Mouse (Mus musculus) intestine, embryonic 16.5 days (tissue): ENCODE results near the gene Por. TPM values are rescaled to one million over a fixed set of nuclear protein-coding genes. Genes with fewer than 3 reads are reported as not detected.

Experiments
- ATAC-seq: fragments of 200-750 bp; cut with Nextera tagmentation; 2 replicates; pipeline ENCODE4 v1.8.0; 2017; ENCODE audit warnings: moderate TSS enrichment, moderate library complexity
- H3K27ac ChIP-seq: fragments of 300-500 bp; sonication (generic); 2 replicates; pipeline ENCODE4 v1.5.1; 2014; ENCODE audit warnings: mild to moderate bottlenecking, low read length
- H3K27me3 ChIP-seq: fragments of 300-500 bp; sonication (generic); replicated peaks from 2 replicates; pipeline ENCODE4 v1.6.1; 2014; ENCODE audit warnings: low read length, control low read depth, mixed read lengths; ENCODE audit not compliant: control insufficient read depth, insufficient read depth
- H3K36me3 ChIP-seq: fragments of 300-500 bp; sonication (generic); 2 replicates; pipeline ENCODE4 v1.6.1; 2014; ENCODE audit warnings: low read length, control low read depth; ENCODE audit not compliant: control insufficient read depth, insufficient read depth
- H3K4me1 ChIP-seq: fragments of 300-500 bp; sonication (generic); 2 replicates; pipeline ENCODE4 v1.6.1; 2014; ENCODE audit warnings: low read length, control low read depth, mixed read lengths; ENCODE audit not compliant: control insufficient read depth, insufficient read depth
- H3K4me2 ChIP-seq: fragments of 300-500 bp; sonication (generic); 2 replicates; pipeline ENCODE4 v1.6.1; 2014; ENCODE audit warnings: low read depth, low read length, control low read depth
- H3K4me3 ChIP-seq: fragments of 300-500 bp; sonication (generic); 2 replicates; pipeline ENCODE4 v1.5.1; 2014; ENCODE audit warnings: mild to moderate bottlenecking, low read length
- H3K9ac ChIP-seq: fragments of 300-500 bp; sonication (generic); 2 replicates; pipeline ENCODE4 v1.6.1; 2014; ENCODE audit warnings: low read depth, low read length
- H3K9me3 ChIP-seq: fragments of 300-500 bp; sonication (generic); 2 replicates; pipeline ENCODE4 v1.6.1; 2016; ENCODE audit warnings: low read length, control low read depth; ENCODE audit not compliant: control insufficient read depth
- WGBS: fragments of 180-500 bp; shearing (Covaris S2); extraction: QIAGEN DNeasy Blood & Tissue Kit; methylation state at CpG from one replicate; pipeline ENCODE4 v1.1.7; 2014; 5-methylcytosine and 5-hydroxymethylcytosine counted together
- polyA plus RNA-seq: library from polyadenylated mRNA; unstranded; fragments of >200 nt; fragmentation: Nextera tagmentation; extraction: Ambion mirVana; gene quantifications from 2 replicates; pipeline ENCODE4 v1.2.1, GENCODE M21; 2015

Por gene
- polyA plus RNA-seq, 1 experiment from 2014 or later = 111 TPM

DNA sequence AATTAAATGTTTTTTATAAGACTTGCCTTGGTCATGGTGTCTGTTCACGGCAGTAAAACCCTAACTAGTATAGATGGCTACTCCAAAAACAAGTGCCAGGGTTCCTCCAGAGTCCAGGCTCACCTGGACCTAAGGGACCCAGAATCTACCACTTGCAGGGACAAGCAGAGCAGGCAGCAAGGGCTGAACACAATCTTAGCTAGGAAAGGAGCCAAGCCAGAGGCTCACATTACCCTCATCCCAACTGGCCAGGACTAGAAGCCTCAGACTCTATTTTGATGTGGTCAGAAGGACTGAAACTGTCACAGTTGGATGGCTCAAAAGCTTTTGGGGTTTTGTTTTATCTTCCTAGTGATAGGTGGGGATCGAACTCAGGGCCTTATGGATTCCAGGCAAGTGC lies 81.8 kb downstream of the Por start:
- H3K9ac ChIP-seq = no peak overlapping the region
- no peak overlapping the region for H3K4me2 ChIP-seq
- ATAC-seq = no peak
- H3K36me3 ChIP-seq = no peaks in the 10 kb centered on the region
- no peaks in the 10 kb centered on the region for H3K4me1 ChIP-seq
- no peaks in the 10 kb centered on the region for H3K27me3 ChIP-seq
- 65% methylated on average over 2 of the region's 2 CpGs for WGBS
- no peak overlapping the region for H3K27ac ChIP-seq
- no peaks in the 10 kb centered on the region for H3K9me3 ChIP-seq
- no peak overlapping the region for H3K4me3 ChIP-seq

- no peaks in the 10 kb centered on the region for H3K9me3 ChIP-seq
These were observed 92.0 kb downstream of the Por start for GRCm38 (mm10) chr5:135761881-135762280.

DNA sequence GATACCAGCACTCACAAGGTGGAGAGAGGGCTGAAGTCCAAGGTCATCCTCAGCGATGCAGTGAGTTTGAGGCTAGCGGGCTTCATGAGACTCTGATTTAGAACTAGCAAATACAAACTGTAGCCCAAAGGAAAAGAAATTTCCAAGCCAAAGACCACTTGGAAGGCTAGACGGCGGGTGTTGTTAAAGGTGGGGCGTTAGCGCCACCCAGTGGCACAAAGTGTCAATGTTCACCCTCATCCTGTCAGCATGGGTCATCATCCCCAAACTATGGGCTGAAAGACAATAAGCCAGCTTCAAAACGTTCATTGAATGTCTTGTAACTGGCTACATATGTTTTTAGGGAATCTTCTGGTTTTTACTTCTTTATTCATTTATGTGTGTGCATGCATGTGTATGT lies 93.7 kb downstream of the Por start:
- Histone ChIP-seq H3K4me3 (no peak overlapping the region), H3K4me2 (no peak overlapping the region), H3K9ac (no peak overlapping the region), H3K9me3 (no peaks in the 10 kb centered on the region), H3K4me1 (no peaks in the 10 kb centered on the region), H3K36me3 (no peaks in the 10 kb centered on the region), H3K27me3 (no peaks in the 10 kb centered on the region), H3K27ac (no peak overlapping the region)
- 4% methylated on average over 7 of the region's 7 CpGs for WGBS
- ATAC-seq = no peak

More at GRCm38 (mm10) chr5:135761881-135762280, 92.0 kb downstream of the Por start:
- Histone ChIP-seq H3K27ac (no peak overlapping the region), H3K4me3 (no peak overlapping the region), H3K36me3 (no peaks in the 10 kb centered on the region), H3K4me1 (no peaks in the 10 kb centered on the region), H3K27me3 (no peaks in the 10 kb centered on the region), H3K4me2 (no peak overlapping the region), H3K9ac (no peak overlapping the region)
- WGBS = 71% methylated on average over 3 of the region's 3 CpGs
- ATAC-seq = no peak

DNA sequence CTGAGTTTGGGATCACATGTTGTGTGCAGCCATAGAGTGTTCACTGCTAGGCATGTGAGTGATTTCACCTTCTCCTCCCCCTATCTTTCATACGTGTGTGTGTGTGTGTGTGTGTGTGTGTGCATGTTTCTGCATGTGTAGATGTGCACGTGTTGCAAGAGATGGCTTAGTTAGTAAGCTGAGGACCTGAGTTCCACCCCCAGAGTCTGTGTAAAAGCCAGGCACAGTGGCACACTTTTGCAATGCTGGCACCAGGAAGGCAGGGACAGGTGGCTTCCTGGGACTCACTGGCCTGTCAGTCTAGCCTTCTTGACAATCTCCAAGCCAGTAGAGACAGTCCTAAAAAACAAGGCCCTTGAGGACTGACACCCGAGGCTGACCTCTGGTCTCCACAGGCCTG lies 95.1 kb downstream of the Por start:
- whole genome bisulfite sequencing = 61% methylated on average over 3 of the region's 3 CpGs
- ATAC-seq = no peak
- Histone ChIP-seq H3K4me2 (no peak overlapping the region), H3K27ac (no peak overlapping the region), H3K36me3 (no peaks in the 10 kb centered on the region), H3K4me1 (no peaks in the 10 kb centered on the region), H3K9ac (no peak overlapping the region), H3K9me3 (no peaks in the 10 kb centered on the region), H3K27me3 (no peaks in the 10 kb centered on the region), H3K4me3 (no peak overlapping the region)

GRCm38 (mm10) chr5:135772519-135772918 lies 102.7 kb downstream of the Por start:
- 48% methylated on average over 3 of the region's 3 CpGs for WGBS
- Histone ChIP-seq H3K9ac (no peak overlapping the region), H3K4me3 (no peak overlapping the region), H3K36me3 (no peaks in the 10 kb centered on the region), H3K4me1 (peaks cover 10% of the 10 kb centered on the region), H3K27me3 (no peaks in the 10 kb centered on the region), H3K27ac (no peak overlapping the region), H3K9me3 (no peaks in the 10 kb centered on the region), H3K4me2 (no peak overlapping the region)
- no peak for ATAC-seq

DNA sequence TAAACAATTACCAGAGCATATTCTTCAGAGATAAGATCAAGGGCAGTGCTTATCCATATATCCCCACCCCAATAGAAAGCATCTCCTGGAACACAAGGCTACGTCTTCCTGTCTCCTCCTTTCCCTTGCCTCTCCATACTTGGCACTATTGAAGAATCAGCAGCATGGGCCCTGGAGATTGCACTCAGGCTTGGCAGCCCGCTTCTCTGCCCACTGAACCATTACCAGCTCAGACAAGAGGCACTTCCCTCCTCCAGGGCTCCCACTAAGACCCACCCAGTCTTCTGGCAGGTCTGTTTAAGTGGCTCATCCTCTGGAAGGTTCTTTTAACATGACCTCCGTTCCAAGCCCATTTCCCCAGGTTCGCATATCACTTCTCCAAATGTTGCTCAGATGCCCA lies 106.7 kb downstream of the Por start:
- H3K27ac ChIP-seq = no peak overlapping the region
- H3K4me3 ChIP-seq = no peak overlapping the region
- no peaks in the 10 kb centered on the region for H3K27me3 ChIP-seq
- H3K4me1 ChIP-seq = peaks cover 25% of the 10 kb centered on the region
- H3K9me3 ChIP-seq = no peaks in the 10 kb centered on the region
- peaks cover 3% of the 10 kb centered on the region for H3K36me3 ChIP-seq
- H3K4me2 ChIP-seq = no peak overlapping the region
- 73% methylated on average over 4 of the region's 4 CpGs for WGBS
- ATAC-seq = no peak
- H3K9ac ChIP-seq = peak overlapping the region; percentile 24; the same call in 1 of the 2 replicates

GRCm38 (mm10) chr5:135777796-135778470 lies 108.1 kb downstream of the Por start, which contains the start of gene Styxl1:
Gene Styxl1, minus strand, starts transcription at chr5:135778385.
- H3K27ac ChIP-seq = peak within 1 kb of the TSS; percentile 97
- peak; percentile 93 for ATAC-seq
- H3K9me3 ChIP-seq = no peaks in the 10 kb centered on the region
- WGBS = under 1% methylated on average over 45 of the region's 45 CpGs
- no peaks in the 10 kb centered on the region for H3K27me3 ChIP-seq
- peaks cover 9% of the 10 kb centered on the region for H3K36me3 ChIP-seq
- peak within 1 kb of the TSS; percentile 93 for H3K4me3 ChIP-seq
- peak within 1 kb of the TSS; percentile 83 for H3K4me2 ChIP-seq
- H3K9ac ChIP-seq = peak within 1 kb of the TSS; percentile 98
- peaks cover 25% of the 10 kb centered on the region for H3K4me1 ChIP-seq

GRCm38 (mm10) chr5:135778471-135779445 lies 108.9 kb downstream of the Por start, which contains the start of gene Mdh2:
Gene Mdh2, plus strand, starts transcription at chr5:135778480.
- Histone ChIP-seq H3K4me3 (peak within 1 kb of the TSS; percentile 93), H3K4me2 (peak within 1 kb of the TSS; percentile 83), H3K4me1 (peaks cover 25% of the 10 kb centered on the region), H3K9ac (peak within 1 kb of the TSS; percentile 98), H3K27ac (peak within 1 kb of the TSS; percentile 97), H3K27me3 (no peaks in the 10 kb centered on the region), H3K36me3 (peaks cover 15% of the 10 kb centered on the region), H3K9me3 (no peaks in the 10 kb centered on the region)
- peak; percentile 97 for ATAC-seq
- WGBS = under 1% methylated on average over 70 of the region's 70 CpGs

GRCm38 (mm10) chr5:135780331-135780730 lies 110.5 kb downstream of the Por start:
- ATAC-seq = no peak
- peak overlapping the region; percentile 21 for H3K4me3 ChIP-seq
- no peaks in the 10 kb centered on the region for H3K27me3 ChIP-seq
- no peaks in the 10 kb centered on the region for H3K9me3 ChIP-seq
- no peak overlapping the region for H3K9ac ChIP-seq
- WGBS = 79% methylated on average over 8 of the region's 8 CpGs
- H3K4me1 ChIP-seq = peaks cover 25% of the 10 kb centered on the region
- peaks cover 28% of the 10 kb centered on the region for H3K36me3 ChIP-seq
- H3K27ac ChIP-seq = no peak overlapping the region
- peak overlapping the region; percentile 78 for H3K4me2 ChIP-seq
